Mouse (Mus musculus): ENCODE measurements around the gene Rnf39. TPM values are rescaled to one million over a fixed set of nuclear protein-coding genes. Genes with fewer than 3 reads are reported as not detected.
"Not testable (repeated sequence)": the region's sequence is repeated elsewhere in the genome, so short reads cannot be mapped to it uniquely, and the experiment has no call there.

Rnf39 gene
- polyA plus RNA-seq, 1 experiment from 2014 or later = 0.45 TPM

- Histone ChIP-seq H3K27me3 (ENCODE audit: control insufficient read depth, insufficient read depth, low read length) (peaks cover 26% of the 10 kb centered on the region), H3K4me3 (ENCODE audit: control insufficient read depth in 1 of 2, insufficient read depth in 1 of 2, low read depth in 1 of 2, low read length in 2 of 2) (peak overlapping the region; percentile 23 to 25), H3K36me3 (ENCODE audit: control insufficient read depth, insufficient read depth, low read length) (no peaks in the 10 kb centered on the region), H3K9me3 (ENCODE audit: control insufficient read depth, low read length) (no peaks in the 10 kb centered on the region), H3K4me1 (ENCODE audit: control insufficient read depth in 2 of 2, insufficient read depth in 2 of 2, low read length in 2 of 2) (peaks cover 0 to 7% of the 10 kb centered on the region in 2 experiments; a peak in 2 of 4 replicates), H3K27ac (replicated peaks in 1 of 2; ENCODE audit: control insufficient read depth in 1 of 2, insufficient read depth in 1 of 2, low read depth in 2 of 2, low read length in 2 of 2) (no peak overlapping the region), H3K4me2 (ENCODE audit: low read length) (peak overlapping the region; percentile 62), H3K9ac (ENCODE audit: low read length) (no peak overlapping the region)
- 5% methylated on average over 24 of the region's 24 CpGs for WGBS
- ATAC-seq (ENCODE audit: insufficient number of reproducible peaks, insufficient read depth, low FRiP score, low read depth) = no peak
These were observed 45.8 kb downstream of the Rnf39 start for GRCm38 (mm10) chr17:36988475-36988874.

- Histone ChIP-seq H3K4me1 (ENCODE audit: control insufficient read depth in 2 of 2, insufficient read depth in 2 of 2, low read length in 2 of 2) (peaks cover 0 to 7% of the 10 kb centered on the region in 2 experiments; a peak in 2 of 4 replicates), H3K9ac (ENCODE audit: low read length) (no peak within 1 kb of the TSS; the same call in 1 of the 2 replicates), H3K9me3 (ENCODE audit: control insufficient read depth, low read length) (no peaks in the 10 kb centered on the region), H3K27ac (replicated peaks in 1 of 2; ENCODE audit: control insufficient read depth in 1 of 2, insufficient read depth in 1 of 2, low read depth in 2 of 2, low read length in 2 of 2) (no peak within 1 kb of the TSS), H3K36me3 (ENCODE audit: control insufficient read depth, insufficient read depth, low read length) (no peaks in the 10 kb centered on the region), H3K4me3 (ENCODE audit: control insufficient read depth in 1 of 2, insufficient read depth in 1 of 2, low read depth in 1 of 2, low read length in 2 of 2) (peak within 1 kb of the TSS; percentile 23 to 25), H3K27me3 (ENCODE audit: control insufficient read depth, insufficient read depth, low read length) (peaks cover 26% of the 10 kb centered on the region), H3K4me2 (ENCODE audit: low read length) (peak within 1 kb of the TSS; percentile 62)
- ATAC-seq (ENCODE audit: insufficient number of reproducible peaks, insufficient read depth, low FRiP score, low read depth) = no peak
- 27% methylated on average over 5 of the region's 5 CpGs for WGBS
These were observed 46.7 kb downstream of the Rnf39 start, which contains the start of gene H2-M5 for GRCm38 (mm10) chr17:36989437-36989836. TSS of gene H2-M5 (minus strand) at chr17:36989537.

DNA sequence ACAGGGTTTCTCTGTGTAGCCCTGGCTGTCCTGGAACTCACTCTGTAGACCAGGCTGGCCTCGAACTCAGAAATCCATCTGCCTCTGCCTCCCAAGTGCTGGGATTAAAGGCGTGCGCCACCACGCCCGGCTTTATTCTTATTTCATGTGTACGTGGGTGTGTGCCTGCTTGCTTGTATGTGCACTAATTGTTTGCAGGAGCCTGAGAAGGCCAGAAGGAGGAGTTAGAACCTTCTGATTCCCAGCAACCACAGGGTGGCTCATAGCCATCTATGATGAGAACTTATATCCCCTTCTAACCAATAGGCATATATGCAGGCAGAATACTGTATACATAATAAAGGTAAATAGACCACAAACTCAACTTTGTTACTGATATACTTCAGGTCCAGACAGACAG, 47.9 kb downstream of the Rnf39 start:
- not testable (repeated sequence) for H3K9ac ChIP-seq (ENCODE audit: low read length); H3K4me2 ChIP-seq (ENCODE audit: low read length); H3K27ac ChIP-seq (replicated peaks in 1 of 2; ENCODE audit: control insufficient read depth in 1 of 2, insufficient read depth in 1 of 2, low read depth in 2 of 2, low read length in 2 of 2); ATAC-seq (ENCODE audit: insufficient number of reproducible peaks, insufficient read depth, low FRiP score, low read depth); H3K4me3 ChIP-seq (ENCODE audit: control insufficient read depth in 1 of 2, insufficient read depth in 1 of 2, low read depth in 1 of 2, low read length in 2 of 2); H3K36me3 ChIP-seq (ENCODE audit: control insufficient read depth, insufficient read depth, low read length); H3K4me1 ChIP-seq (ENCODE audit: control insufficient read depth in 2 of 2, insufficient read depth in 2 of 2, low read length in 2 of 2); H3K9me3 ChIP-seq (ENCODE audit: control insufficient read depth, low read length)
- WGBS = 87% methylated on average over 6 of the region's 6 CpGs
- H3K27me3 ChIP-seq (ENCODE audit: control insufficient read depth, insufficient read depth, low read length) = peaks cover 26% of the 10 kb centered on the region

- Histone ChIP-seq H3K9me3 (ENCODE audit: control insufficient read depth, low read length) (no peaks in the 10 kb centered on the region), H3K27me3 (ENCODE audit: control insufficient read depth, insufficient read depth, low read length) (peaks cover 23% of the 10 kb centered on the region), H3K4me2 (ENCODE audit: low read length) (no peak overlapping the region), H3K9ac (ENCODE audit: low read length) (no peak overlapping the region), H3K27ac (replicated peaks in 1 of 2; ENCODE audit: control insufficient read depth in 1 of 2, insufficient read depth in 1 of 2, low read depth in 2 of 2, low read length in 2 of 2) (no peak overlapping the region), H3K4me3 (ENCODE audit: control insufficient read depth in 1 of 2, insufficient read depth in 1 of 2, low read depth in 1 of 2, low read length in 2 of 2) (no peak overlapping the region), H3K36me3 (ENCODE audit: control insufficient read depth, insufficient read depth, low read length) (no peaks in the 10 kb centered on the region), H3K4me1 (ENCODE audit: control insufficient read depth in 2 of 2, insufficient read depth in 2 of 2, low read length in 2 of 2) (peaks cover 0 to 7% of the 10 kb centered on the region in 2 experiments; a peak in 2 of 4 replicates)
- WGBS = 56% methylated on average over 3 of the region's 3 CpGs
- ATAC-seq (ENCODE audit: insufficient number of reproducible peaks, insufficient read depth, low FRiP score, low read depth) = no peak
These were observed 49.8 kb downstream of the Rnf39 start for GRCm38 (mm10) chr17:36992336-36993104.

GRCm38 (mm10) chr17:36993770-36994325, 51.1 kb downstream of the Rnf39 start:
- WGBS = 88% methylated on average over 4 of the region's 4 CpGs
- no peak overlapping the region for H3K9ac ChIP-seq (ENCODE audit: low read length)
- ATAC-seq (ENCODE audit: insufficient number of reproducible peaks, insufficient read depth, low FRiP score, low read depth) = no peak
- no peaks in the 10 kb centered on the region for H3K36me3 ChIP-seq (ENCODE audit: control insufficient read depth, insufficient read depth, low read length)
- H3K4me1 ChIP-seq (ENCODE audit: control insufficient read depth in 2 of 2, insufficient read depth in 2 of 2, low read length in 2 of 2) = peaks cover 0 to 2% of the 10 kb centered on the region in 2 experiments; a peak in 2 of 4 replicates
- H3K27me3 ChIP-seq (ENCODE audit: control insufficient read depth, insufficient read depth, low read length) = peaks cover 10% of the 10 kb centered on the region
- no peaks in the 10 kb centered on the region for H3K9me3 ChIP-seq (ENCODE audit: control insufficient read depth, low read length)
- H3K4me3 ChIP-seq (ENCODE audit: control insufficient read depth in 1 of 2, insufficient read depth in 1 of 2, low read depth in 1 of 2, low read length in 2 of 2) = no peak overlapping the region
- no peak overlapping the region for H3K27ac ChIP-seq (replicated peaks in 1 of 2; ENCODE audit: control insufficient read depth in 1 of 2, insufficient read depth in 1 of 2, low read depth in 2 of 2, low read length in 2 of 2)
- H3K4me2 ChIP-seq (ENCODE audit: low read length) = no peak overlapping the region

DNA sequence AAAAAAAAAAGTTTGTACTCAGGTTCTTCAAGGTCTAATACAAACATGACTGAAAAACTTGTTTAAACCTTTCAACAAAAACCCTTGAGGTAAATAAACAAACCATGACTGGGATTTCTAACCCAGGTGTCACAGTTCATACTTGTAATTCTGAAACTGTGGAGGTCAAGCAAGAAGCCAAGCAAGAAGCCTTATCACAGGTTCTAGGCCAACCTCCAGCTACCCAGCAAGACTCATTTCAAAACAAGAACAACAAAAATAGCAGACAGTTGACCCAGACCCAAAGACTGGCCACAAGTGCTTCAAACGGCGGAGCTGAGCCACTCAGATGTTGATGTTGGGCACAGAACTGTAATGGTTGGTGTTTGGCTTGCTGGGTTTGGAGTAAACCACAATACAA, 51.8 kb downstream of the Rnf39 start:
- no peak overlapping the region for H3K4me2 ChIP-seq (ENCODE audit: low read length)
- no peaks in the 10 kb centered on the region for H3K36me3 ChIP-seq (ENCODE audit: control insufficient read depth, insufficient read depth, low read length)
- H3K4me3 ChIP-seq (ENCODE audit: control insufficient read depth in 1 of 2, insufficient read depth in 1 of 2, low read depth in 1 of 2, low read length in 2 of 2) = no peak overlapping the region
- H3K27ac ChIP-seq (replicated peaks in 1 of 2; ENCODE audit: control insufficient read depth in 1 of 2, insufficient read depth in 1 of 2, low read depth in 2 of 2, low read length in 2 of 2) = no peak overlapping the region
- H3K9me3 ChIP-seq (ENCODE audit: control insufficient read depth, low read length) = no peaks in the 10 kb centered on the region
- no peak for ATAC-seq (ENCODE audit: insufficient number of reproducible peaks, insufficient read depth, low FRiP score, low read depth)
- WGBS = 78% methylated on average over 2 of the region's 2 CpGs
- no peaks in the 10 kb centered on the region for H3K4me1 ChIP-seq (ENCODE audit: control insufficient read depth in 2 of 2, insufficient read depth in 2 of 2, low read length in 2 of 2)
- no peak overlapping the region for H3K9ac ChIP-seq (ENCODE audit: low read length)
- peaks cover 3% of the 10 kb centered on the region; the same call in 1 of the 2 replicates for H3K27me3 ChIP-seq (ENCODE audit: control insufficient read depth, insufficient read depth, low read length)

GRCm38 (mm10) chr17:36995448-36995847, 52.7 kb downstream of the Rnf39 start:
- no peak for ATAC-seq (ENCODE audit: insufficient number of reproducible peaks, insufficient read depth, low FRiP score, low read depth)
- Histone ChIP-seq H3K27ac (replicated peaks in 1 of 2; ENCODE audit: control insufficient read depth in 1 of 2, insufficient read depth in 1 of 2, low read depth in 2 of 2, low read length in 2 of 2) (no peak overlapping the region), H3K36me3 (ENCODE audit: control insufficient read depth, insufficient read depth, low read length) (no peaks in the 10 kb centered on the region), H3K9me3 (ENCODE audit: control insufficient read depth, low read length) (no peaks in the 10 kb centered on the region), H3K4me1 (ENCODE audit: control insufficient read depth in 2 of 2, insufficient read depth in 2 of 2, low read length in 2 of 2) (no peaks in the 10 kb centered on the region), H3K9ac (ENCODE audit: low read length) (no peak overlapping the region), H3K27me3 (ENCODE audit: control insufficient read depth, insufficient read depth, low read length) (no peaks in the 10 kb centered on the region), H3K4me3 (ENCODE audit: control insufficient read depth in 1 of 2, insufficient read depth in 1 of 2, low read depth in 1 of 2, low read length in 2 of 2) (no peak overlapping the region), H3K4me2 (ENCODE audit: low read length) (no peak overlapping the region)
- 58% methylated on average over 3 of the region's 3 CpGs for WGBS
